24 mouse cellular contexts compared by ENCODE assay signal in the genomic region with DNA sequence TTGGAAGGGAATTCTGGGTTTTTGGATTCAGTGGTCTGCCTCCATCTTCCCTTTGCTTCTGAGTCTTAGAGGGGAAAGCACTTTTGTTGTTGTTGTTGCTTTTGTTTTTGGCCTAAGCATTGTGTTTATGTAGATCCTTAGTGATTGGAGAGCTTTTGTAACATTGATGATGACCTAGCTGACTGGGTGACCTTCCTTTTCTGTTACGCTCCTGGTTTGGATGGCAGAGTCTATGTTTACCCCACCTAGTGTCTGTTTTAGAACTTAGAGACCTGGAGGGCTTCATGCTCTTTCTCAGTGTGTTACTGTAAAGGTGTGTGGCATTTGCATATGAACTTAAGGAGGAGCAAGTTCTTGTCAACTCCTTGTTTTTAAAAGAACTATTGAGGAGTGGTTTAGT.
"Had no signal": no experiment of that assay in that cellular context is flagged by ENCODE, and none has a peak within 500 bp of the region (broad histone marks: within the 10 kb centered on the region; RNA-seq: fewer than 3 reads in every experiment).

No protein-coding gene starts in this region.

- H3K4me2 ChIP-seq: heart, embryonic 12.5 days; hindbrain, embryonic 13.5 days; hindbrain, embryonic 15.5 days; kidney, embryonic 15.5 days; limb, embryonic 13.5 days; limb, embryonic 15.5 days; liver, embryonic 12.5 days had no signal

- H3K9ac ChIP-seq: heart, embryonic 12.5 days; hindbrain, embryonic 13.5 days; hindbrain, embryonic 15.5 days; kidney, embryonic 15.5 days; limb, embryonic 13.5 days; limb, embryonic 15.5 days; liver, embryonic 12.5 days; liver, embryonic 14.5 days had no signal

- H3K27ac ChIP-seq: heart, embryonic 10.5 days; hindbrain, embryonic 13.5 days; hindbrain, embryonic 15.5 days; kidney, postnatal 0 days; limb, embryonic 13.5 days; limb, embryonic 15.5 days; liver, embryonic 12.5 days; liver, embryonic 14.5 days had no signal

- ATAC-seq: intestine, embryonic 16.5 days; liver, embryonic 12.5 days had no signal

- DNase-seq: gastrocnemius, postnatal 14 days; gastrocnemius, postnatal 36 days; heart, adult 18-20 months; heart, postnatal 14 days; heart, postnatal 36 days; kidney, adult 11 months; kidney, adult 2 months; kidney, adult 9 months; kidney, postnatal 14 days; kidney, postnatal 36 days; layer of hippocampus, adult 9-11 months; layer of hippocampus, postnatal 36 days; left cerebral cortex, postnatal 4 days had no signal

- H3K27me3 ChIP-seq: heart, embryonic 12.5 days; hindbrain, embryonic 13.5 days; hindbrain, embryonic 15.5 days; kidney, embryonic 15.5 days; limb, embryonic 13.5 days; limb, embryonic 15.5 days; liver, embryonic 12.5 days had no signal

- H3K4me3 ChIP-seq: heart, embryonic 10.5 days; heart, embryonic 12.5 days; hindbrain, embryonic 13.5 days; hindbrain, embryonic 15.5 days; kidney, embryonic 15.5 days; limb, embryonic 13.5 days; limb, embryonic 15.5 days; liver, embryonic 12.5 days had no signal

- H3K9me3 ChIP-seq: heart, embryonic 10.5 days; heart, embryonic 12.5 days; hindbrain, embryonic 13.5 days; hindbrain, embryonic 15.5 days; kidney, embryonic 15.5 days; limb, embryonic 13.5 days; limb, embryonic 15.5 days; liver, embryonic 12.5 days had no signal
